Mouse (Mus musculus): ENCODE data around the gene Miga1. TPM values are rescaled to one million over a fixed set of nuclear protein-coding genes. Genes with fewer than 3 reads are reported as not detected.
"Not testable (repeated sequence)": the region's sequence is repeated elsewhere in the genome, so short reads cannot be mapped to it uniquely, and the experiment has no call there.

The Miga1 gene
- polyA plus RNA-seq, 1 experiment from 2014 or later, result 27.9 TPM

GRCm38 (mm10) chr3:152315613-152316012 is 24.6 kb downstream of the Miga1 start:
- no peaks in the 10 kb centered on the region for H3K27me3 ChIP-seq
- H3K4me1 ChIP-seq, result no peaks in the 10 kb centered on the region
- H3K9ac ChIP-seq, result no peak overlapping the region
- H3K4me3 ChIP-seq (replicated peaks), result no peak overlapping the region
- no peak overlapping the region for H3K27ac ChIP-seq
- no peak overlapping the region for H3K4me2 ChIP-seq
- no peaks in the 10 kb centered on the region for H3K9me3 ChIP-seq
- WGBS, result 13% methylated on average over 7 of the region's 7 CpGs
- peaks cover 23% of the 10 kb centered on the region for H3K36me3 ChIP-seq (replicated peaks)
- peak; percentile 84 for ATAC-seq (ENCODE audit: low FRiP score)

- H3K9ac ChIP-seq; ATAC-seq (ENCODE audit: low FRiP score); H3K4me1 ChIP-seq; H3K4me2 ChIP-seq; H3K4me3 ChIP-seq (replicated peaks); H3K27ac ChIP-seq; H3K27me3 ChIP-seq; H3K9me3 ChIP-seq: not testable (repeated sequence)
- 76% methylated on average over 14 of the region's 14 CpGs for WGBS
- peaks cover 23% of the 10 kb centered on the region for H3K36me3 ChIP-seq (replicated peaks)
Observed at GRCm38 (mm10) chr3:152314666-152315065, 25.5 kb downstream of the Miga1 start.

GRCm38 (mm10) chr3:152309250-152309645 is 31.0 kb downstream of the Miga1 start:
- Histone ChIP-seq H3K4me1 (no peaks in the 10 kb centered on the region), H3K27ac (no peak overlapping the region), H3K4me3 (replicated peaks) (no peak overlapping the region), H3K9me3 (no peaks in the 10 kb centered on the region), H3K4me2 (no peak overlapping the region), H3K27me3 (no peaks in the 10 kb centered on the region), H3K36me3 (replicated peaks) (peaks cover 38% of the 10 kb centered on the region), H3K9ac (no peak overlapping the region)
- WGBS, result 92% methylated on average over 9 of the region's 9 CpGs
- no peak for ATAC-seq (ENCODE audit: low FRiP score)

- H3K4me3 ChIP-seq (replicated peaks), result no peak overlapping the region
- no peaks in the 10 kb centered on the region for H3K27me3 ChIP-seq
- no peak overlapping the region for H3K4me2 ChIP-seq
- H3K9ac ChIP-seq, result no peak overlapping the region
- WGBS, result 75% methylated on average over 10 of the region's 10 CpGs
- H3K36me3 ChIP-seq (replicated peaks), result peaks cover 38% of the 10 kb centered on the region
- no peak for ATAC-seq (ENCODE audit: low FRiP score)
- no peaks in the 10 kb centered on the region for H3K4me1 ChIP-seq
- H3K9me3 ChIP-seq, result no peaks in the 10 kb centered on the region
- H3K27ac ChIP-seq, result no peak overlapping the region
Observed at GRCm38 (mm10) chr3:152308485-152309249, 31.5 kb downstream of the Miga1 start.

- H3K9ac ChIP-seq, result no peak overlapping the region
- H3K36me3 ChIP-seq (replicated peaks), result peaks cover 32% of the 10 kb centered on the region
- no peak for ATAC-seq (ENCODE audit: low FRiP score)
- no peak overlapping the region for H3K4me3 ChIP-seq (replicated peaks)
- H3K4me1 ChIP-seq, result no peaks in the 10 kb centered on the region
- H3K4me2 ChIP-seq, result no peak overlapping the region
- H3K27ac ChIP-seq, result no peak overlapping the region
- H3K27me3 ChIP-seq, result no peaks in the 10 kb centered on the region
- 90% methylated on average over 4 of the region's 4 CpGs for WGBS
- no peaks in the 10 kb centered on the region for H3K9me3 ChIP-seq
Observed at GRCm38 (mm10) chr3:152305971-152306370, 34.2 kb downstream of the Miga1 start.

GRCm38 (mm10) chr3:152305080-152305479 is 35.1 kb downstream of the Miga1 start:
- H3K36me3 ChIP-seq (replicated peaks), result peaks cover 38% of the 10 kb centered on the region
- ATAC-seq (ENCODE audit: low FRiP score), result no peak
- 93% methylated on average over 8 of the region's 8 CpGs for WGBS

GRCm38 (mm10) chr3:152304093-152304815 is 36.0 kb downstream of the Miga1 start:
- Histone ChIP-seq H3K27ac (no peak overlapping the region), H3K4me1 (no peaks in the 10 kb centered on the region), H3K4me2 (no peak overlapping the region), H3K36me3 (replicated peaks) (peaks cover 34% of the 10 kb centered on the region), H3K9ac (no peak overlapping the region), H3K4me3 (replicated peaks) (no peak overlapping the region), H3K9me3 (no peaks in the 10 kb centered on the region), H3K27me3 (no peaks in the 10 kb centered on the region)
- 78% methylated on average over 6 of the region's 6 CpGs for WGBS
- no peak for ATAC-seq (ENCODE audit: low FRiP score)

More at GRCm38 (mm10) chr3:152305080-152305479, 35.1 kb downstream of the Miga1 start:
- Histone ChIP-seq H3K4me3 (replicated peaks) (no peak overlapping the region), H3K27me3 (no peaks in the 10 kb centered on the region), H3K9ac (no peak overlapping the region), H3K9me3 (no peaks in the 10 kb centered on the region), H3K4me1 (no peaks in the 10 kb centered on the region), H3K4me2 (no peak overlapping the region), H3K27ac (no peak overlapping the region)

- Histone ChIP-seq H3K4me3 (replicated peaks) (no peak overlapping the region), H3K27me3 (no peaks in the 10 kb centered on the region), H3K4me2 (no peak overlapping the region), H3K27ac (no peak overlapping the region), H3K4me1 (no peaks in the 10 kb centered on the region), H3K9ac (no peak overlapping the region), H3K9me3 (no peaks in the 10 kb centered on the region), H3K36me3 (replicated peaks) (peaks cover 34% of the 10 kb centered on the region)
- WGBS, result 77% methylated on average over 9 of the region's 9 CpGs
- no peak for ATAC-seq (ENCODE audit: low FRiP score)
Observed at GRCm38 (mm10) chr3:152302991-152303390, 37.2 kb downstream of the Miga1 start.

- Histone ChIP-seq H3K4me2 (no peak overlapping the region), H3K36me3 (replicated peaks) (peaks cover 42% of the 10 kb centered on the region), H3K4me1 (no peaks in the 10 kb centered on the region), H3K27ac (no peak overlapping the region), H3K27me3 (no peaks in the 10 kb centered on the region), H3K9me3 (no peaks in the 10 kb centered on the region), H3K4me3 (replicated peaks) (no peak overlapping the region), H3K9ac (no peak overlapping the region)
- 91% methylated on average over 14 of the region's 14 CpGs for WGBS
- ATAC-seq (ENCODE audit: low FRiP score), result no peak
Observed at GRCm38 (mm10) chr3:152300376-152301337, 39.5 kb downstream of the Miga1 start.

- no peak overlapping the region for H3K4me2 ChIP-seq
- ATAC-seq (ENCODE audit: low FRiP score), result no peak
- 93% methylated on average over 5 of the region's 5 CpGs for WGBS
- no peaks in the 10 kb centered on the region for H3K4me1 ChIP-seq
- H3K27ac ChIP-seq, result no peak overlapping the region
- no peak overlapping the region for H3K4me3 ChIP-seq (replicated peaks)
- H3K9ac ChIP-seq, result no peak overlapping the region
- H3K27me3 ChIP-seq, result no peaks in the 10 kb centered on the region
- H3K9me3 ChIP-seq, result no peaks in the 10 kb centered on the region
- peaks cover 47% of the 10 kb centered on the region for H3K36me3 ChIP-seq (replicated peaks)
Observed at GRCm38 (mm10) chr3:152295896-152296295, 44.3 kb downstream of the Miga1 start.

- H3K27me3 ChIP-seq, result no peaks in the 10 kb centered on the region
- H3K4me2 ChIP-seq, result no peak overlapping the region
- H3K27ac ChIP-seq, result no peak overlapping the region
- WGBS, result 80% methylated on average over 3 of the region's 3 CpGs
- no peaks in the 10 kb centered on the region for H3K4me1 ChIP-seq
- H3K9ac ChIP-seq, result no peak overlapping the region
- no peaks in the 10 kb centered on the region for H3K9me3 ChIP-seq
- no peak overlapping the region for H3K4me3 ChIP-seq (replicated peaks)
- ATAC-seq (ENCODE audit: low FRiP score), result no peak
- peaks cover 49% of the 10 kb centered on the region for H3K36me3 ChIP-seq (replicated peaks)
Observed at GRCm38 (mm10) chr3:152294400-152294799, 45.8 kb downstream of the Miga1 start.

All from forebrain, embryonic 12.5 days (tissue).